Mouse (Mus musculus) small intestine, adult 2 months (tissue): ENCODE data around the gene Il27ra. TPM values are rescaled to one million over a fixed set of nuclear protein-coding genes. Genes with fewer than 3 reads are reported as not detected.
A peak's percentile ranks its signal among the peaks of the same experiment; 100 is the strongest.

ENCODE experiments used
- H3K27ac ChIP-seq: fragments of 200-500 bp; 2 replicates; pipeline ENCODE4 v1.5.1; 2012; ENCODE audit warnings: low read depth, low read length, control low read depth, inconsistent platforms; ENCODE audit not compliant: insufficient read depth
- H3K27me3 ChIP-seq: fragments of 200-500 bp; 2 replicates; pipeline ENCODE4 v1.6.1; 2012; ENCODE audit warnings: mild to moderate bottlenecking, moderate library complexity, low read length, inconsistent platforms; ENCODE audit not compliant: control insufficient read depth, insufficient read depth
- H3K36me3 ChIP-seq: fragments of 200-500 bp; 2 replicates; pipeline ENCODE4 v1.6.1; 2012; ENCODE audit warnings: mild to moderate bottlenecking, low read length, control low read depth, inconsistent platforms; ENCODE audit not compliant: control insufficient read depth, insufficient read depth
- H3K4me1 ChIP-seq: fragments of 200-500 bp; 2 replicates; pipeline ENCODE4 v1.6.1; 2012; ENCODE audit warnings: low read length, inconsistent platforms, mixed read lengths; ENCODE audit not compliant: control insufficient read depth, insufficient read depth, insufficient read length
- H3K4me3 ChIP-seq: fragments of 200-500 bp; 2 replicates; pipeline ENCODE4 v1.5.1; 2012; ENCODE audit warnings: low read depth, mild to moderate bottlenecking, control low read depth, inconsistent platforms, low read length, moderate library complexity
- CTCF ChIP-seq: fragments of 200-500 bp; IDR thresholded peaks from 2 replicates; pipeline ENCODE4 v1.5.1; 2012; ENCODE audit warnings: low read depth, mild to moderate bottlenecking, control low read depth, inconsistent platforms, low read length, moderate library complexity, mixed read lengths; ENCODE audit not compliant: insufficient replicate concordance, insufficient read length; ENCODE audit errors: extremely low read depth
- POLR2A ChIP-seq: fragments of 200-500 bp; IDR thresholded peaks from 2 replicates; pipeline ENCODE4 v1.6.1; 2012; ENCODE audit warnings: low read depth, mild to moderate bottlenecking, control low read depth, inconsistent platforms, low read length, moderate library complexity
- WGBS: fragments of 180-500 bp; shearing (Covaris S2); methylation state at CpG from one replicate; pipeline ENCODE4 v1.1.7; 2018; 5-methylcytosine and 5-hydroxymethylcytosine counted together
- polyA plus RNA-seq: library from polyadenylated mRNA; depleted of rRNA; stranded (reverse); fragments of >200 nt; gene quantifications from 2 replicates; pipeline ENCODE4 v1.2.3, GENCODE M21; 2012

Il27ra gene
- polyA plus RNA-seq, 1 experiment, result 5.5 TPM

DNA sequence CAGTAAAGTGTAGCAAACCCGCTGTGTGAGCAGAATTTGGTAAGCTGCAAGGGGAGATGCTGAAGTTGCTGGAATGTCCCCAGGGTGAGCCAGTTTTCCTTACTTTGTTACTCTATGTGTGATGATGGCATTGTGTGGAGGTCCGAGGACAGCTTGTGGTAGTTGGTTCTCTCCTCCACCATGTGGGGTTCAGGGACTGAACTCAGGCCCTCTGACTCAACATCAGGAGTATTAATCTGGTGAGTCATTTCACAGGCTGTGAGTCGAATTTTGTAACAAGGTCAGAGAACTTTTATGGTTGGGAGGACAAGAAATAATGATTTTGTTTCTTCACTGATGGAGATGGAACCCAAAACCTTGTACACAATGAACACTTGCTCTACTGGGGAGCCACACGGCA is 9.6 kb downstream of the Il27ra start:
- no peaks in the 10 kb centered on the region for H3K27me3 ChIP-seq
- no peaks in the 10 kb centered on the region for H3K36me3 ChIP-seq
- TF ChIP-seq CTCF (no peak), POLR2A (no peak)
- H3K4me1 ChIP-seq, result no peaks in the 10 kb centered on the region
- no peak overlapping the region for H3K4me3 ChIP-seq
- WGBS, result 63% methylated on average over 4 of the region's 4 CpGs
- no peak overlapping the region for H3K27ac ChIP-seq

DNA sequence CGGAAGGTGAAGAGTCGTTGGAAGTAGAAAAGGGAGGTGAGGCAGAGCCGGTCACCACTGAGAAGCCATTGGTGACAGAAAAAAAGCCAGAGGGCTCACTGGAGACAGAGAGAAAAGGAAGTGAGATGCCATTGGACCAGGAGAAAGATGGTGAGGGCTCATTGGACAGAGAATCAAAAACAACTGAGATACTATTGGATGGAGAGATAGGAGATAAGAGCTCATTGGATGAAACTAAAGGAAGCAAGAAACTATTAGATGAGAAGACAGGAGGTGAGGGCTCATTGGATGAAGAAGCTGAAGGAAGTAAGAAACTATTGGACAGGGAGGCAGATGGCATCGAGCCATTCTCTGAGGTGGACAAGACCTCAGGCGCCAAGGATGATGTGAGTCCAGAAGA is 13.1 kb downstream of the Il27ra start:
- H3K27ac ChIP-seq, result no peak overlapping the region
- no peaks in the 10 kb centered on the region; the same call in 1 of the 2 replicates for H3K4me1 ChIP-seq
- no peaks in the 10 kb centered on the region for H3K36me3 ChIP-seq
- H3K27me3 ChIP-seq, result peaks cover 11% of the 10 kb centered on the region; the same call in 1 of the 2 replicates
- 81% methylated on average over 5 of the region's 5 CpGs for WGBS
- no peak overlapping the region for H3K4me3 ChIP-seq
- TF ChIP-seq CTCF (no peak), POLR2A (no peak)

DNA sequence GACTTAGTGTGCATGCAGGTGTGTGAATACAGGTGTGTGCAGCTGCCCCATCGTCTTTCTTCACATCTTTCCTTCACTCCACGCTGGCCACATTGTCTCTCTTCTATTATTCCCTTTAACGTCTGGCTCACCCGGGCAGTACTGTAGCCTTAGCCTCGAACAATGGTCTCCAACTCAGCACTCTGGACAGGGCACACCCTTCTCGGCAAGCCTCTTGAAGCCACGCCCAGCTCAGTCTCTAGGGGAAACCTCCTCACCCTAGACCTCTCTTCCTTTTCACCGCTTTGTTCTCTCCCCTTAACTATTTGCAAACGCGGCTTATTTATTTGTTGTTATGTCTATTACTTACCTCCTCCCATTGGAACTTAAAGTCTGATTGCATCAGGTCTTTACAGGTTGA is 14.9 kb downstream of the Il27ra start:
- Histone ChIP-seq H3K27me3 (peaks cover 11% of the 10 kb centered on the region; the same call in 1 of the 2 replicates), H3K27ac (no peak overlapping the region), H3K4me3 (no peak overlapping the region), H3K4me1 (peaks cover 5% of the 10 kb centered on the region), H3K36me3 (no peaks in the 10 kb centered on the region)
- no peak for TF ChIP-seq CTCF
- TF ChIP-seq POLR2A, result no peak
- WGBS, result 24% methylated on average over 10 of the region's 10 CpGs

DNA sequence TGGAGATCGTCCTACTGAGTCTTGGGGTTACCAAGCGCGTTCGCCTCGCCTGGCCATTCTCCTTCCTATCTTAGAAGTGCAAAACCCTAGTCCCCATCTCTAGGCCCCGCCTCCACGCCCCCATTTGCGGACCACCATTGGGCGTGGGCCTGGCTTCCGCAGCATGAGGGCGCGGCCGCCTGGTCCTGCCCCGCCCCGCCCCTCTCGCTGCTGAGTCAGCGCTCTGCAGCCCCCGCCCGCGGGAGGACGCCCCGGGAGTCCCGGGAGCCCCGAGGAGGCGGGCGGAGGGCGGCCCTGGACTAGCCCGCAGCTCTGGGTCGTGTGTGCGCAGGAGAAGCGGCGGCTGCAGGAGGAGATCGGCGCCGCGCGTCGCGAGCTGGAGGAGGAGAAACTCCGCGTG is 16.5 kb downstream of the Il27ra start:
- H3K27me3 ChIP-seq, result peaks cover 17% of the 10 kb centered on the region
- no peak overlapping the region for H3K27ac ChIP-seq
- H3K4me1 ChIP-seq, result peaks cover 9% of the 10 kb centered on the region
- peak overlapping the region; percentile 32 for H3K4me3 ChIP-seq
- WGBS, result 7% methylated on average over 41 of the region's 41 CpGs
- no peak for TF ChIP-seq CTCF
- TF ChIP-seq POLR2A, result no peak
- H3K36me3 ChIP-seq, result no peaks in the 10 kb centered on the region

DNA sequence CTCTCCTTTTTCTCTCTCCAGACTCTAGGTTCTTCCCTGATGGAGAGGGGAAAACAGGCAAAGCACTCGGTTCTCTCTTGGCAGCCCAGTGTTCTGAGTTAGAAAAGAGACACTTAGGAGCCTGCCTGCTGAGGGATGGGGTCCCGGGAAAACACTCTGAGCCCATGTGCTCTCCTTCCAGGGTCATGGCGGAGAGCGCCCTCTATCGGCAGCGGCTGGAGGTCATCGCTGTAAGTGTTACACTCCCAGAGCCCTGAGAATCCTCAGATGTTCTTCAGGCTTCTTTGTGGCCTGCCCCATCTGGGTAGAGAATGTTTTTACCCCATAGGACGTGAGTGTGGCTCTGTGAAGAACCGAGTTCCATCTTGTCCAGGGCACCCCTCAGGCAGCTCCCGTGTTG is 18.2 kb downstream of the Il27ra start:
- H3K27me3 ChIP-seq, result peaks cover 17% of the 10 kb centered on the region
- H3K4me3 ChIP-seq, result no peak overlapping the region
- peaks cover 9% of the 10 kb centered on the region for H3K4me1 ChIP-seq
- TF ChIP-seq POLR2A, result no peak
- peak; percentile 67; the same call in 1 of the 2 replicates for TF ChIP-seq CTCF
- no peaks in the 10 kb centered on the region for H3K36me3 ChIP-seq
- WGBS, result 20% methylated on average over 10 of the region's 10 CpGs
- no peak overlapping the region for H3K27ac ChIP-seq

DNA sequence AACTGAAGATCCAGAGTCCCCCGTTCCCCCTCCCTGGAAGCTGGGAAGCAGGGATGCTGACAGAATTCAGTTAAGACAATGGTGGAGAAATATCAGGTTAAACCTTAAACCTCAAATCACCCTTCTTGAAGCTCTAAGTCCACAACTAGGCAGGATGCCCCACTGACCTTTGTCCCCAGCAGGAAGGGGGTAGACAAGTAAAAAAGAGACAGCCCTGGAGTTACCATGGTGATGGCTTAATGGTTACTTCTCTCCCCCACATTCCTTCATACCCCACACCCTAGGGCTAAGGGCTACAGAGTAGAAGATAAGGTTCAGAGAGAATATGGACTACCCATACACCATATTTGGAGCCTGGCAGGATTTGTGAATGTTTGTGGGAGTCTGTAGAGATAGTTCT is 18.8 kb downstream of the Il27ra start:
- WGBS, result 40% methylated on average over 1 of the region's 1 CpGs
- no peak overlapping the region for H3K27ac ChIP-seq
- H3K27me3 ChIP-seq, result peaks cover 17% of the 10 kb centered on the region
- no peaks in the 10 kb centered on the region for H3K36me3 ChIP-seq
- TF ChIP-seq CTCF (no peak), POLR2A (no peak)
- no peak overlapping the region for H3K4me3 ChIP-seq
- H3K4me1 ChIP-seq, result peaks cover 9% of the 10 kb centered on the region

DNA sequence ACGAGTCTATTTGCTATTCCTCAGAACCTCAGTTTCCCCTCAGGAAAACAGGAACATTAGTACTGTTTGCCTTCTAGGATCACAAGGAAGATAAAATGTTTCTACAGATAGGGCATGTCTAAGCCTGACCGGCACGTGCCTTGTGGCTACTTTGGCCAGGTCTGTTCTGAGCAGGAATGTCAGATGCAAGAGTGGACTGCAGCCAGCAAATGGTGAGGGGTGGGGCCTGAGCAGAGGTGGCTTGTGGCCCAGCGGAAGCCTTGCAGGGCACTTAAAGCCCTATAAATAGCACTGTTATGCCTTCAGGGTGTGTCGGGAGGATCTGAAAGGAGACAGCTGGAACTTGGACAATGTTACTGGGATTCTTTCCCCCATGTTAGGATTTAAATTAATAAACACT is 19.3 kb downstream of the Il27ra start:
- WGBS, result 6% methylated on average over 5 of the region's 5 CpGs
- Histone ChIP-seq H3K27ac (no peak overlapping the region), H3K36me3 (no peaks in the 10 kb centered on the region), H3K4me3 (no peak overlapping the region), H3K4me1 (peaks cover 9% of the 10 kb centered on the region), H3K27me3 (peaks cover 17% of the 10 kb centered on the region)
- TF ChIP-seq CTCF (no peak), POLR2A (no peak)

DNA sequence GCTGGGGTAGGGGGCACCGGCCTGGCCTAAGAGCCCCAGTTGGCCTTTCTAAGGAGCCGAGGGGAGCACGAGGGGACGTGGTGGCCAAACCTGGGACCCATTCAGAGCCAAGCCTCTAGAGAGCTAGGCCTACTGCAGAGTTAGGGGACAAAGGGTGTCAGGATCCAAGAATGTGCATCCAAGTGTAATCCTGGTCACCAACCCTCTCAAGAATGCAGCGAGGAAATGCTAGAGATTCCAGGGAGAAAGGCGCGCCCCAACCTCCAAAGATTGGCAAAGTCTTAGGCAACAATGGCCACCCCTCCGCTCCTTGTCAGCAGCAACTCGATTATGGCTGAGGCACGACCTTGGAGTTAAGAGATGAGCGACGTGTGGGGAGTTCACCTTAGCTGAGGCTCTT is 20.8 kb downstream of the Il27ra start:
- peaks cover 14% of the 10 kb centered on the region for H3K27me3 ChIP-seq
- H3K4me3 ChIP-seq, result no peak overlapping the region
- H3K4me1 ChIP-seq, result peaks cover 9% of the 10 kb centered on the region
- TF ChIP-seq POLR2A, result no peak
- no peak for TF ChIP-seq CTCF
- no peaks in the 10 kb centered on the region for H3K36me3 ChIP-seq
- WGBS, result 38% methylated on average over 12 of the region's 12 CpGs
- no peak overlapping the region for H3K27ac ChIP-seq

DNA sequence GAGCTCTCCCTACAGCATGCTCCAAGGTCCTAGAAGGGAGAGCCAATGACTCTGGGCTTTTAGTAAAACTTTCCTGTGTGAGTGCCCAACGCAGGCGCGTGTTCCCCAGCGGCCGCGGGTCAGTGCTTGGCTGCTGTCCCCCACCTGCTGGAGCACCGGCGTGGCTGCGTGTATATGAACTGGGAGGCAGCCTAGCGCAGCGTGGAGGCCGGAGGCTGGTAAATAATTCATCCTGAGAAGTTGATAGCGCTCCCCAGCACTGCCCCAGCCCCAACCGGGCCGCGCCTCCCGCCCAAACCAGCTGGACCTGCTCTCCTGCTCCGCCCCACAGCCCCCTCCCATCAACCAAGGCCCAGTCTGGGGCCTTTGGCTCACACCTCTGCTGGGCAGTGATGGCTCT is 21.3 kb downstream of the Il27ra start, which contains the start of gene Palm3:
TSS of gene Palm3 (plus strand) at position 376 of the 400 bp plus-strand sequence.
- 19% methylated on average over 18 of the region's 18 CpGs for WGBS
- TF ChIP-seq CTCF, result no peak
- no peak for TF ChIP-seq POLR2A
- Histone ChIP-seq H3K4me1 (peaks cover 9% of the 10 kb centered on the region), H3K27ac (no peak within 1 kb of the TSS), H3K27me3 (peaks cover 10% of the 10 kb centered on the region), H3K4me3 (no peak within 1 kb of the TSS), H3K36me3 (no peaks in the 10 kb centered on the region)
